Mouse (Mus musculus) T-cell, adult 66 days (primary cell): ENCODE data around the gene Tcl1b3. TPM values are rescaled to one million over a fixed set of nuclear protein-coding genes. Genes with fewer than 3 reads are reported as not detected.

ENCODE experiments used
- total RNA-seq, 2 experiments: library from RNA; stranded (reverse); gene quantifications; 3 replicates in 1 of 2; 4 replicates in 1 of 2; pipeline ENCODE4 v1.2.4; 2023

The Tcl1b3 gene
- not detected for total RNA-seq

DNA sequence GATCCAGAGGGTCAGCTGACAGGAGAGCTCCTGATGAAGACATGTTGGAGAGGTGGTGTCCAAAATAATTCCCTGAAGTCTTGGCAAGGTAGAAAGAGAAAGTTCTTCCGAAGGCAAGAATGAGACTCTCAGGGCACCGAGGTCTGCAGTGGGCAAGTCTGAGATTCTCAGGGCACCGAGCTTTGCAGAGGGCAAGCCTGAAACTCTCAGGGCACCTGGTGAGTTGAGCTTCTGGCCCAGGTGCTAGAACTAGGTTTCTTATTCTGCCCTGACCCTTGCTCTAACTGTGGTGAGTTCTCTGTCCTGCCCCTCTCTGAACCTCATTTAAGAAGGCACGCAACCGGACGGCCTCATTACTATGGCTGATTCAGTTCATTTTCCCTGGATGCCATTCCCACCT lies at the start of gene Tcl1b3:
Gene Tcl1b3, plus strand, starts transcription at position 301 of the 400 bp plus-strand sequence.

GRCm38 (mm10) chr12:105145714-105146113 lies 45.1 kb upstream of the Tcl1b3 start, which contains the start of gene Tcl1b2:
TSS of gene Tcl1b2 (plus strand) at chr12:105146014.

GRCm38 (mm10) chr12:105159390-105159789 lies 31.5 kb upstream of the Tcl1b3 start, which contains the start of gene Tcl1b1:
TSS of gene Tcl1b1 (plus strand) at chr12:105159690.

DNA sequence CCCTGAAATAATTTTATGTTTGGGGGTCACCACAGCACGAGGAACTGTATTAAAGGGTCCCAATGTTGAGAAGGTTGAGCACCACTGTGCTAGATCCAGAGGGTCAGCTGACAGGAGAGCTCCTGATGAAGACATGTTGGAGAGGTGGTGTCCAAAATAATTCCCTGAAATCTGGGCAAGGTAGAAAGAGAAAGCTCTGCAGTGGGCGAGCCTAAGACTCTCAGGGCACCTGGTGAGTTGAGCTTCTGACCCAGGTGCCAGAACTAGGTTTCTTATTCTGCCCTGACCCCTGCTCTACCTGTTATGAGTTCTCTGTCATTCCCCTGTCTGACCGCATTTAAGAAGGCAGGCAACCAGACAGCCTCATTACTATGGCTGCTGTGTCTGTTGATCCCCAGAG lies 14.8 kb upstream of the Tcl1b3 start, which contains the start of gene Tcl1b5:
Gene Tcl1b5, plus strand, starts transcription at position 301 of the 400 bp plus-strand sequence.

DNA sequence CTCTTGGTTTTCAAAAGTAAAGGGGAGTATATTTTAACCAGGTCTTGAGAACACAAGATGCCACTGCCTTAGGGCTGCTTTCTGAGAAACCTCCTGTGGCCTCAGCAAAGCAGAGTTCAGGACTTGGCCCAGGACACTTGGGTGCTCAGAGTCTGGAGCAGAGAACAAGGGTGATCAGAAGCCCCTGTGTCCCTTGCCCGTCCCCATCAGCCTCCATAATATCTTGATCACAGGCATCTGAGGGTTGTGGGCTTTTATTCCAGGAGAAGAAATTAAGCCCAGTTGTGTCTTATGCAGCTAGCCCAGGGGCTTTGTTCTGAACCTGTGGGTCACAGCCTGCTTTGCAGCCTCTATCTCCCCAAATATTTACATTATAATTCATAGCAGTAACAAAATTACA lies 10.8 kb downstream of the Tcl1b3 start, which contains the start of gene Tcl1b4:
Gene Tcl1b4, plus strand, starts transcription at position 301 of the 400 bp plus-strand sequence.

GRCm38 (mm10) chr12:105222601-105223319 lies 31.9 kb downstream of the Tcl1b3 start, which contains the start of gene Tcl1:
TSS of gene Tcl1 (minus strand) at chr12:105222793.

Other genes with a start within 250 kb of the Tcl1b3 start
- 10 to 100 TPM in 1 of 2 experiments, 1 to 10 TPM in 1; 8.9 to 10.7 TPM for gene Syne3, start 181.2 kb upstream of the Tcl1b3 start, total RNA-seq
- 10 to 100 TPM; 28.3 to 31.8 TPM for gene Glrx5, start 158.4 kb upstream of the Tcl1b3 start, total RNA-seq
- not detected for gene Tcl1b2, start 45.0 kb upstream of the Tcl1b3 start, total RNA-seq
- gene Tcl1b1, start 31.4 kb upstream of the Tcl1b3 start, total RNA-seq = not detected
- not detected for gene Tcl1b5, start 14.7 kb upstream of the Tcl1b3 start, total RNA-seq
- not detected for gene Tcl1b4, start 10.9 kb downstream of the Tcl1b3 start, total RNA-seq
- gene Tcl1, start 31.8 kb downstream of the Tcl1b3 start, total RNA-seq = not detected
- gene Tunar, start 142.8 kb downstream of the Tcl1b3 start, total RNA-seq = not detected